Mouse (Mus musculus): ENCODE measurements at regions not wholly inside any gene's neighbourhood (a gene's known extent, or its start where the extent isn't known, plus 50 kb on each side); places are given as distances from the start of the nearest gene placed in this dataset.

GRCm38 (mm10) chr10:12083961-12084360, 740.8 kb downstream of the Epm2a start:
- DNase-seq: no peak

DNA sequence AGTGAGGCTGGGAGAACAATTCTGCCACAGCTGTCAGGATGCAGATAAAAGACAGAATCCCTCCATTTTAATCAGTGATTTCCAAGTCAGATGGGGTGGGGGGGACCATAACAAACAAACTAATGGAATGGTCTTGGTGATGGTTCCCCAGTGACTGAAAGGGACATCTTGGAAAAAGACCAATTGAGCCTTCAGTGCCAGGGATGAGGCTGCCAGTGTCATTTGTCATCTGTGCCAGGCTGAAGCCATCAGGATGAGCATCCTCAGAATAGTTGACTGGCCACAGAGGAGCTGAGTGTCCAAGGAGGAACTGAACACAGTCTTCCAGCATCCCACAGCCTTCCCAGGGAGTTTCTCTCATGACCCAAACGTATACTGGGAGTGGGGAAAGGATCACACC, 749.3 kb downstream of the Epm2a start:
- DNase-seq: no peak

DNA sequence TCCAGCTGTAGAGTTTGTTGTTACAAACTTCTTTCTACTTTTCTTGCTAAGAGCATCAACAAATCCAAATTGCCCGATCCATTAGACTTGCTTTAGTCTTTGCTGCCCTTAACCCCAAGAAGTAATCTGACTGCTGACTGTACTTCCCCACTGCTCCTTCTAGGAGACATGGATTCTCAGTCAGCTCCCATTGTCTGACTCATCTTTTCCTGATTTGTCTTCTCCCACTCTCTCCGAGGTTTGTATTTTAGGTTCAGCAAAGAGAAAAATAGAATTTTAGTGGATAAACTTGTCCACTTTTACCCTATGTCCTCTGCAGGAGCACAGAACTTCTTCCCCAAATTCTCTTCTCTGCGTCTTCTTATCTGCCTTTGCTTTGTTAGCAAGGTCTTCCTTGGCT, 753.5 kb downstream of the Epm2a start:
- no peak for DNase-seq

GRCm38 (mm10) chr10:12107001-12107418, 762.2 kb downstream of the Utrn start:
- DNase-seq: peak; percentile 62

GRCm38 (mm10) chr10:12111720-12112119, 757.4 kb downstream of the Utrn start:
- DNase-seq: no peak

DNA sequence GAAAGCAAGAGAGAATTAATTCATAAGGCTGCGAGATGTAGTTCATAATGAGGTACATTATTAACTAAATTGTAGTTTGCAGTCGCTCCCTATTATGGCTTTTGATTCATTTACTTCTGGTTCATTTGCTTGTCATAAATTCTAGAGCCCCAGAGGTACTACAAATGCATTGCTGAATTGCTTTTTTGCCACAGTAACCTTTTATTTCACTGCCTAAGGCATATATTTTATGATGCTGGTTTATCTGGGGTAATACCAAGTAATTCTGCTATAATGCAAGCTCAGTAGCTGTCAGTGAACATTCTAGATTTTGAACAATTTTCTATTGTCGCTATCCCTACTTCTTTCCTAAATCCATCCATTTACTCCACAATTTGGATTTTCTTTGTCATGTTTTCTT, 753.4 kb downstream of the Utrn start:
- no peak for DNase-seq

DNA sequence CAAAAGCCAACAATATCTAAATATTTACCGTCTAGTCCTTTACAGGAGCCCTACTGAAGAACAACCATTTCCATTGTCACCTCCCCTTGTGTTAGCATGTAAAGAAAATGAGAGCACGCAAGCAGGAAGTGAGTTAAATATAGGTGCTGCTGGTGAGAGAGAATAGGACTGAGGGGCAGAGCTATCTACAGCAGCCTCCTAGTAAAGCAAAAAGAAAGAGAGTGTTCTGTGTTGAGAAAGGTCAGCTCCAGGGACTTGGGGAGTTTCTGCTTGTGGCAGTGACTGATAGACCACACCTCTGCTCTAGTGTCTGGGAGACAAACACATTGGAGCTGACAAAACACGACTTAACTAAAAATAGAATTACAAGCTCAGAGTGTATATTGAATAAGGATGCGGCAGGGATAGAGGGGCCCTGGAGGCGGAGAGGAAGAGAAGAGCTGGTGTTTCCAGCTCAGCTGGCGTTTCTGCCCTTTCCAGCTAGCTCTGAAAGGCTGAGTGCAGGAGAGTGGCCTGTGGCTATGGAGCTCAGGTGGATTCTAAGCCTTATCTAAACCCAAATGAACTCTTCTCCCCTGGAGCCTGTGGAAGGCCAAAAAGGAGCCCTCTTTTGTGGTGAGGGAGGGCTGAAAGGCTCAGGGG, 752.4 kb downstream of the Utrn start:
- no peak for DNase-seq

- DNase-seq: no peak
Measured at GRCm38 (mm10) chr10:12124272-12124671, 744.9 kb downstream of the Utrn start.

- DNase-seq: no peak
Measured at GRCm38 (mm10) chr10:12129486-12129885, 739.7 kb downstream of the Utrn start.

- DNase-seq: no peak
Measured at GRCm38 (mm10) chr10:12144691-12145090, 724.5 kb downstream of the Utrn start.

- no peak for DNase-seq
Measured at GRCm38 (mm10) chr10:12146942-12147537, 722.1 kb downstream of the Utrn start.

- DNase-seq: no peak
Measured at GRCm38 (mm10) chr10:12170243-12170642, 698.9 kb downstream of the Utrn start.

GRCm38 (mm10) chr10:12174200-12174818, 694.9 kb downstream of the Utrn start:
- no peak for DNase-seq

GRCm38 (mm10) chr10:12175141-12175540, 694.0 kb downstream of the Utrn start:
- peak; percentile 46 for DNase-seq

GRCm38 (mm10) chr10:12177482-12177881, 691.7 kb downstream of the Utrn start:
- DNase-seq: no peak

DNA sequence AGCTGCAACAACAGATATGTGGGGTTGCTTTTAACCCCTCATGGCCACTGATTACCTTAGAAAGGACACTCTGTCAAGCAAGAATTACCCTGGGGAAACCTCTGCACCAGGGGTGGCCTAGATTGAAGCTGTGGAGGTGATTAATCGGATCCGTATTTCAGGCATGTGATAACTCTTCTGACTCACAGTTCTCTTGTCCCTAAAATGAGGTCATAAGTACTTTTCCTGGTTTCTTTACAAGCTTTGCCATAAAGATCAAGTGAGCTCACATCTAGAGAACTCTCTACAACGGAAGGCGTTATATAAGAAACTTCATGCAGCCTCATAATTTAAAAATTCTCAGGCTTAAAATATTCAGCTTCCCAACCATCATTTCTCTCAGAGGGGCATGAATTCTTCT, 688.2 kb downstream of the Utrn start:
- DNase-seq: no peak

DNA sequence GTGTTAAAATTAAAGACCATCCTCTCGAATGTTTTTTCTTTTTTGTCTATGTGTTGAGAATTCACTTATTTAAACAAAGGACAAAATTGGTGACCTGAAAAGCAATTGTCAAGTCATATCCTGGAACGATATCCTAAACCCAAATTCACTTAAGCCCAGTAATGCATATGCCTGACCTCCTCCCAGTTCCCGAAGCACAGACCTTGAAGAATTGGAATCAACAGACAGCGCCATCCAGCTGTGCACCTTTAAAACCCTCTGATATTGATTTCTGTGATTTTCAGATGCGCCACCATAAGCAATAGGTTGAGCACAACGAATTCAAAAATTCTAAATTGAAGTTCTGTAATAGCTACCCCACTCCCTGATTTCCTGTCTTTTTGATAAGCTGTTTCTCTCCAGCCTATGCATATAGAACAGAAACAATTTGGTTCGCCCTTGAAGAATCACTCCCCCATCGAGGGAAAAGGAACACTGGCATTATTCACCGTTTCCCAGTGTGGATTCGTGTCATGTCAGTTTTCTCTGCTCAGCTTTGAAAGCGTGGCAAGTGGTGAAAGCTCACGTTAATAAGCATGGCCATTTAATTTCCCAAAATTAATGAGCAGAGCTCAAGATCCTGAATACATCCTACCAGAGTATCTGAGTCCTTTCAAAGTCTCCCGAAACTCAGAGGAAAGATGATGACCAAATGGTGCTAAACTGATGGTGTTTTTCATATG, 682.1 kb downstream of the Utrn start:
- DNase-seq: no peak

- DNase-seq: no peak
Measured at GRCm38 (mm10) chr10:12187669-12188342, 681.4 kb downstream of the Utrn start.

GRCm38 (mm10) chr10:12190435-12190834, 678.7 kb downstream of the Utrn start:
- DNase-seq: no peak

DNA sequence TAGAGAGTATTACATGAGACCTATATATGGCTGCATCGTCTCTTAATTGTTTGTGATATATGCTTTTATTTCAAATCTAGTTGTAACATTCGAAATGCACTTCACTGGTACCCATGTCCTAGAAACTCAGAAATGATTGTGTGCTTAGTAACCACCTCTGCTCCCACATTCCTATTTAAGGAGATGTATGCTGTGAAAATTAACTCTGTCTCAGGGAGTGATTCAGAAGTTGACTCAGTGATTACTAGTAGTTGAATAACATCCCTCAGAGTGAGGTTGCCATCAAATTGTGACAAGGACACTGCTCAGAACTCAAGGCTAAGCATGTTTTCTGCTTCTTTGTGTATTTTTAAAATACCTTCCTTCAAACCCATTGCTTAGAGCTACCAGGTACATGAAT, 661.9 kb downstream of the Utrn start:
- DNase-seq: no peak

DNA sequence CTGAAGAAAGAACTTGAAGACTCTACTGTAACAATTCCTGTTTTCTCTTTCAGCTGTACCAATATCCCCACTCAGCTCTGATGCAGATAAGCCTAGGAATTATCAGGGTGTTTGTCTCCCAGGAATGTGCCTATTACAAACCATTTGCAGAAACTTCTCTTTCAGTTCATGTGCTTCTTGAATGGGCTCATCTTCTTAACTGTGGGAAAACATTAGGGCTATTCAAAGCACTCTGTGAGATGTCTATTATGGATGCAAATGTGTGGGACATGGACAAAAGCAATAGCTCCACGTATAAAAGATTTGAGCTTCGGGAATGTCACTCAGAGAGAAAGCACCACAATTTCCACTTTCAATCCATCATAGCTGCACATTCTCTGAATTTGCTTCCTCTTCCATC, 659.0 kb downstream of the Utrn start:
- no peak for DNase-seq

GRCm38 (mm10) chr10:12218879-12219278, 650.3 kb downstream of the Utrn start:
- DNase-seq: peak; percentile 16

- DNase-seq: no peak
Measured at GRCm38 (mm10) chr10:12234141-12234540, 635.0 kb downstream of the Utrn start.

All from lung, postnatal 10 days (tissue).